Mouse (Mus musculus): Measurements from ENCODE around the gene Aars.
A peak's percentile ranks its signal among the peaks of the same experiment; 100 is the strongest.
"Not testable (repeated sequence)": the region's sequence is repeated elsewhere in the genome, so short reads cannot be mapped to it uniquely, and the experiment has no call there.

The Aars gene

DNA sequence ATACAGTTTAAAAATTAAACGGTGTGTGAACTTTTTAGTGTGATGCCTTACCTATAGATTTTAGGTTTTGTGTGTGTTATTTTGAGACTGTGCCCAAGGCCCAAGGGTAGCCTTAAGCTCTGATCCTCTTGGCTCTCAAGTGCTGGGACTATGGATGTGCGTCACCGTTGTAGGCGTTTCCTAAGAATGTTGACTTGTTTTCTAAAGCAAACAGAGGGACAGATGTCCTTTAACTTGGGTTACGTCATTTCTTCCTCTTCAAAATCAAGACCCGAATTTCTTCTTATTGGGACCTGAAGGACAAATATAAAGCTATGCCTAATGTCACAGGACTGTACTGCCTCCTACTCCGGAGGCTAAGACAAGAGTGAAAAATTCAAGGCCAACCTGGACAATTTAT, at the start of gene Aars:
Gene Aars (plus strand): TSS at position 229 of the 400 bp plus-strand sequence.
- DNase-seq, result no peak

DNA sequence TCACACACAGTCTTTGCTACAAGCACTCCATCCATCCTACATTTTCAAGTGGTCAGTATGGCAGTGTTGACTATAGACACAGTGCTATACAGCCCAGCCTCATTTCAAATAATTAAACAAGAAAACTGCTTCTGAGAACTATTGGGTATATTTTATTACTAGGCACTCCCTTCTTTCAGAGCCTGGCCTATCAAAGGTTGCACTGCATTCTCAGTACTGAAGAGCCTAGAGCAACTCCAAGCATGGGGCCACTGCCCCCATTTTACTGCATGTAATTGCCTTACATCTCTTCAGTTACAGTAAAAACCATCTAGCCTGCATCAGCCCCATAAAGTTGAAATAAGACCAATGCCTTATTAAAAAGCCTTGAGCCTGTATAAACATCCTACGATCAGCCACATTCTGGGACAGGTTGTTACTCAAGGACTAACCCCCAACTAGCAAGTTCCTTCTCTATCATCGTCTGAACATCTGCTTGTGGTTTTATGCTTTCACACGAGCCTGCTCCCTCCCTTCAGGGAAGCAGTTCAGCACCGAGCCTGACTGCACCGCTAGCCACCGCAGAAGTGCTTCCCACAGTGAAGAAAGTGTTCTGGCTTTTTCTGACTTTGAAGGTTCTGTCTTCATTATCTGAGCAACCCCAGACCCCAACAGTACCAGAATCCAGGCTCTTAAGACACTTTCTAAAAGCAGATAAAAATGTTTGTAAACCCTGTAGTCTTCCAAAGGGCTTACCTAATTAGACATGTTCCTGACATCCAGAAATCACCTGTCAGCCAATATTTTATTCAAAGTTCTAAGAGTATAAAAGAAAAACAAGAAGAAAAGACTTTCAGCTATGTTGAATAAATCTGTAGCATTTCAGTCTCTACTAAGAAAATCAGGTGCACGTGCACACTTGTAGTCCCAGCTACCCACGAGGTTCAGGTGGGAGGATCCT, 44.9 kb upstream of the Aars start:
- peak; percentile 63 for DNase-seq

DNA sequence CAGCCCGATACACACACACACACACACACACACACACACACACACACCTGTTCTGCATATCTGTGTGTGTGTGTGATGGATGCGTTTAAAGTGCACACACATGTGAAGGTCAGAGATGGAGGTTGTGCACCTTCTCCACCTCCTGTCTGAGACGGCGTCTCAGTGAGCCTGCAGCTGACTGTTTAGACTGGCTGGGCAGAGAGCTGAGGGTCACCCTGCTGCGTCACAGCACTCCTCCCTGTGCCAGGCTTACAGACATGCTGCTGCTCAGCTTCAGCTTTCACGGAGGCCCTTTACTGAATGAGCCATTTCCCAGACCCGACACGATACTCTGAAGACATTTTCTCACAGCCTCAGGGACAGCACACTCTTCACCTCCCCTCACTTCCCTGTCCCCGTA, 42.9 kb upstream of the Aars start:
- DNase-seq, result no peak

DNA sequence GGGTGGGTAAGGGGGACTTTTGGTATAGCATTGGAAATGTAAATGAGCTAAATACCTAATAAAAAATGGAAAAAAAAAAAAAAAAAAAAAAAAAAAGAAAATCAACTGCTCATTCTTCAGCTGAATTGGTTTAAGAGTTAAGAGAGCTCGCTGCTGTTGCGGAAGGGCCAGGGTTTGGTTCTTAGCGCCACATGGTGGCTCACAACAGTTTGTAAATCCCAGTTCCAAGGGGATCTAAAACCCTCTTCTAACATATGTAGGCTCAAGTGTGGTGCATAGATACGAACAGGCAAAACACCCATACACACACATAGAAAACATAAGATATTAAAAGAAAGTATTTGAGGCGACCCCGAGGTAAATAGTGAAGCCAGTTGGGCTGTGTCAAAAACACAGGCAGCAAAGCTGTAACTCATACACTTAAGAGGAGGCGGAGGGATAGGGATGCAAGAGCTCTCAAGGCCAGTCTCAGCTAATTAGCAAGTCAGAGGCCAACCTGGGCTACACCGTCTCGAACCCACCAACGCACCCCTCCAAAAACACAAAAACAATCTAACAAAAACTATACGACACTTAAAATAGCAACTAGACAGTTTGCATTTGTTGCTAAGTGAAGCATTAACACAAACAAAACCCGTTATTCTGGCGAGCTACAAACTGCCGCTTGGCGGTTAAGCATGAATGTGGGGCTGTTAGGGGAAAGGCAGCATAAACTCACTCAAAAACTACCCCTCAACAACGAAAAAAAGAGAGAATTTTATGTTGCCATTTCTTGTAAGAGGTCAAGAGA, 36.1 kb upstream of the Aars start:
- no peak for DNase-seq

DNA sequence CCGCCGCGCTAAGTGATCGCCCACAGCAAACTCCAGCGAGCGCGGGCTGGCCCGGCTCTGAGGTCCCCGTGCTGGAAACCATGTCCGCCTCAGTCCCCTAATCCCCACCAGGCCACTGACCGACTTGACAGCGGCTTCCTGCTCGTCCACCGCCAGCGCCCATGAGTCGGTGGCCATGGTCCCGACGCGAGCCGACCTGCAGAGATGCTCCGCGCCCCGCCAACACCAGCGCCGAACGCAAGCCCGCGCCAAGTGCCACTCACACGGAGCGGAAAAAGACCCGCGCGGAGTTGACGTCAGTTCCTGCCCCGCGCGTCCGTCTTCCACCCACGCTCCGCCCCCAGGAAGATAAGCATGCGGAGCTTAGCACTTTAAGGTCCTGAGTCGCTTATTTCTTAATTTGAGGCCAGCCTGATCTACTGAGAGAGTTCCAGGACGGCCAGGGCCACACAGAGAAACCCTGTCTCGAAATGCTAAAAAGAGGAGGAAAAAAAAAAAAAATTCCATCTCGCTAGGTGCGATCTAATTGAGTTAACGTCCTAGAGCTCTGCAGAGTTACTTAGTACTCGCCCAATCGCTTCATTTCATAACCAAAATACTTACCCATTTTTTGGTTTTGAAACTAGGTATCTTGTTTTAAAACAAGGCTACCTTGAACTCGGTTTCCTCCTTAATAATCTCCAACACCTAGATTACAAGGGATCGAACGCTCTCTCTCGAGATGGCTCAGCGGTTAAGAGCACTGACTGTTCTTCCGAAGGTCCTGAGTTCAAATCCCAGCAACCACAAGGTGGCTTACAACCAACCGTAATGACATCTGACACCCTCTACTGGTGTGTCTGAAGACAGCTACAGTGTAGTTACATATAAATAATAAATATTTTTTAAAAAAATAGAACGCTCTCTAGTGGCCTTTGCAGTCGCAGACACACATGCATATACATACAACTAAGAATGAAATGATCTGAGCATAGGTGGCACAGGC, 35.1 kb upstream of the Aars start, which contains the start of gene Ddx19a:
Gene Ddx19a (minus strand): TSS at position 254 of the 985 bp plus-strand sequence.
- DNase-seq, result peak; percentile 86

DNA sequence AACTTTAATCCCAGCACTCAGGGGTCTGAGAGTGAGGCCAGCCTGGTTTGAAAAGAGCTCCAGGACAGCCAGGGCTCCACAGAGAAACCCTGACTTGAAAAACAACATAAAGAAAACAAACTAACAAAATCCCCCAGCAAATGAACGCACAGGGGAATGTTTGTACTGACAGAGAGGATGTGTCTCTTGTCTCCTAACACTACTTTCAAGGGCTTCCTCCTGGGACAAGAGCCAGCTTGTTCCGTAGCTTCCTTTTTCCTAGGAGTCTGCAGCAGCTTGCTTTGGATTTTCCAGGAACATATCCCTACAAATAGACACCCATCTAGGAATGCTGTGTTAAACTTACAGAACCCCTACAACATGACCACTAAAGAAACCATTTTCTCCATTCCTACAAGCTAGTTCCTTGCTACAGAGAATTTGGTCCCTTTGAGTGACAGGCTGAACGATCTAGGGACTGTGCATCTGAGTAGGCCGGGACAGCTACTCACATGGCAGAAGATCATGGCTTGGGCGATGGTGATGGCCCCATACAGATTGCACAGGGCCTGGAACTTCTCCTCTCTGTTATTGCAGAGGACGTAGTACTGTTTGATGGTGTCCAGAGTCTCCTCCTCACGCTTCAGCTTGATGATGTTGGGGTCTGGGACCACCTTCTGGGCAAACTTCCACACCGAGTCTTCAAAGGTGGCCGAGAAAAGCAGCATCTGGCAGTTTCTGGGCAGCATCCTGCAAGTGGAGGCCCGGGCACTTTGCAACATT, 22.5 kb upstream of the Aars start:
- DNase-seq, result not testable (repeated sequence)

DNA sequence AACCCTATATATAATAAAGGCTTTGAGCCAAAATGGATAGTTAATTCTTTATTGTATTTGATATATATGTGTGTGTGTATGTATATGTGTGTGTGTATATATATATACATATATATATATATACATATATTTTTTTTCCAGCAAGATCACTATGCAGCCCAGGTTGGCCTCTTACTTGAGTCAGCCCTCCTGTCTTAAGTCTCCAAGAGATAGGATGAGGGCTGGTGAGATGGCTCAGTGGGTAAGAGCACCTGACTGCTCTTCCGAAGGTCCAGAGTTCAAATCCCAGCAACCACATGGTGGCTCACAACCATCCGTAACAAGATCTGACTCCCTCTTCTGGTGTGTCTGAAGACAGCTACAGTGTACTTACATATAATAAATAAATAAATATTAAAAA, 6.3 kb upstream of the Aars start:
- DNase-seq, result not testable (repeated sequence)

DNA sequence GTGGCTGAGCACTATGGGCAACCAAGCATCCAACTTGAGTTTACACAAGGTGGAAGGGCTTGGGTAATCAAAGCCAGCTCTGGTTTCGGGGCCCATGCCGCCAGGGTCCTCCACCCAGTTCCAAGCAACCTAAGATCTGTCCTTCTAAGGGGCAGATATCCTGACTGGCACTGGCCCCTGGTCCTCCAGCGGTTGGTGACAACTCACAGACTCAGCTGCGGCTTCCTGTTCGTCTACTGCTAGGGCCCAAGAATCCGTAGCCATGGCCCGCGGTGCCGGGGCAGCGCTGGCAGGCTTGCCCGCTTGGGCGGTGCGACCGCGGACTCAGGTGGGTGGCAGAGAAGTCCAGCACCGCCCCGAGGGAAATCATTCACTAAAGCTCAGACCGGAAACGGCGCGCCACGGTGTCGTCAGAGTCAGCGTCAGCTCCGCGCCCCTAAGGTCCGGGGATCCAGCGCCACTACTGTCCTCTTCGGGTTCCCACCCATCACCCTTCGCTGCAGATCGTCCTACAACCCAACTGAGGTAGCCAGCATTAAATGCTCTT, 5.5 kb upstream of the Aars start:
- DNase-seq, result peak; percentile 79

DNA sequence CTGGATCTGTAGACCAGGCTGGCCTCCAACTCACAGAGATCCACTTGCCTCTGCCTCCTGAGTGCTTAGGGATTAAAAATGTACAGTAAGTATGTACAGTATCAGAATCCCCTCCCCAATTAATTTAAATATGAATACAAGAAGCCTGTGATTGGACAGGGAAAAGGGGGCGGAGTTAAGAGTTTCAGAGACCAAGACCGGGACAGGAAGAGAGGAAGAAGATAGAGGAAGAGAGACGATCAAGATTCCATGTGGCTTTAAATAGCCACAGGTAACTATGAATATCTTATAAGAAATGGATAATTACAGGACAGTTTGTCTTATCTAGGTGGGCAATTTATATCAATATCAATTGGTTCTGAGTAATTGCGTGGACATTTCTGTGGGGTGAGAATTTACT, 3.4 kb upstream of the Aars start:
- DNase-seq, result no peak

DNA sequence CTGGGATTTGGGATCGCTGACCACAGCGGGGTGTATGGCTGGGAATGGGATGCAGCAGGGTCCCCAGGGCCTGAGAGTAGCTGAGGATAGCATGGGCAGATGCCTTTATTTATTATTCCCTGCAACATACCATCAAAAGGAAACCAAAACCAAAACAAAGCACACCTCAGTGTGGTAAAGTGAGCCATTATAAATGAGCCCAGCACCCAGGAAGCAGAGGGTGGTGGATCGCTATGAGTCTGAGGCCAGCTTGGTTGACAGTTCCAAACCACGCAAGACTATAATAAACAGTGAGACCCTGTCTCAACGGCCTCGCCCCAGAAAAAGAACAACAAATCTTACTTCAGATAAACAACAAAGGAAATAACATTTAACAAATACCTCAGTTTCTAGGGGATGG, 2.9 kb upstream of the Aars start:
- DNase-seq, result no peak

DNA sequence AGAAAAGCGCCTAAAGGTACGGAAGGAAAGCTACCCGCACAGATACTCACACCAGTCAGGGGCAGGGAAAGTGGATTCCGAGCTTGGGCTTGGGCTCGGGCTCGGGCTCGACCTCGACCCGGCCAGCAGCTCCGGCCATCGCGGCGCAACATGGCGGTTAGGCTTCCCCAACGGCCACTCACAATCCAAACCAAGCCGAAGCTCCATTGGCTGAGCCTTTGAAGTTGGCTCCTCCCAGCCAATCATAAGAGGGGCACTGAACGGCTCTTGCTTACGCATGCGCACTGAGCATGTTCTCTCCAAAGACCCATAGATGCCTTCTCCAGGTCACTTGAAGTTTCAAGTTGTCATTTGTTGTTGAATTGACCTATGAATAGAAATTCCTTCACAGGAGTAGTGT, 1.4 kb upstream of the Aars start, which contains the start of gene Ddx19b:
Gene Ddx19b (minus strand): TSS at position 180 of the 400 bp plus-strand sequence.
- DNase-seq, result no peak

DNA sequence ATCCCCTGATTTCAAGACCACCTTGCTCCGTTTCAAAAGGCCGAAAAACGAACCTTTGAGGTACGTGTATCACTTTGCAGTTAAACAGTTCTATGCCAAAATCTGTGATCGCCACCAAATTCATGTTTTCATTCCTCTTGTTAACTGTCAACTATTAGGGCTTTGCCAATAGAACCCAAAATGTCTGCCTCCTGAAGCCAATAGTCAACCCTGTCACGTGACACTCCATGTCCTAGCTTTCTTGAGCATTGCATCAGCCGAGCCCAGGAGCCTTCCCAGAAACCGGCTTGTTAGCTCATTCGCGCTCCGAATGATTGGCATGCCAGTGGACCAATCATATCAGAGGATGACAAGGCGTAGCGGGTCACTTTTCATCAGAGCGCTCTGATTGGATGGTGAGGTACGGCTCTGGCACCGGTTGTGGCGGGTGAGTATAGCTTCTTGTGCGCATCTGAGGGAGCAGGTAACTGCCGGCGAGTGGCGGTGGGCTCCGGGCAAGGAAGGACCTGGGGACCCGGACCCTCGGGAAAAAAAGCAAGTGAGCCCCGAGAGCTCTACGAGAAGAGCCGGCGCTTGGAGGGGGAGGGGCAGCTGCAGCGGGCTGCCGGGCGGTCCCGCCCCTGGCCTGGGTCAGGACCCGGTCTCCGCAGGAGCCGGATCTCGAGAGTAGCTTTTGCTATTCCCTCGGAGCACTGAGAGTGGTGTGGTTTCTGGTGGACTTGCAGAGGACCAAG, 705 bp downstream of the Aars start:
- peak; percentile 95 for DNase-seq

DNA sequence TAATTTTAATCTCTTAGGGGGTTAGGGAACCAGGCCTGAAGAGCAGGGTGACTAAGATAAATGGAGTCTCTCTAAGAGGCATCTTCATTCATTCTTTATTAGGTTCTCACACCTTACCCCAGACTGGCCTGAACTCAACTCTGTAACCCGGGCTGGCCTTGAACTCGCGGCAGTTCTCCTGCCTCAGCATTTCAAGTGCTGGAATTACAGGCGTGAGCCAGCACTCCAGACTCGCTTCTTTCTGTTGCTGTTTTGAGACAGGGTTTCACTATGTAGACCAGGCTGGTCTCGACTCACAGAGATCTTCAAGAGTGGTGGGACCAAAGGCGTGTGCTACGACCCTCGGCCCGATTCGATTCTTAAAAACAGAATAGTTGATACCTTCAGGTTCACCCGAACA, 1.3 kb downstream of the Aars start:
- DNase-seq, result no peak

DNA sequence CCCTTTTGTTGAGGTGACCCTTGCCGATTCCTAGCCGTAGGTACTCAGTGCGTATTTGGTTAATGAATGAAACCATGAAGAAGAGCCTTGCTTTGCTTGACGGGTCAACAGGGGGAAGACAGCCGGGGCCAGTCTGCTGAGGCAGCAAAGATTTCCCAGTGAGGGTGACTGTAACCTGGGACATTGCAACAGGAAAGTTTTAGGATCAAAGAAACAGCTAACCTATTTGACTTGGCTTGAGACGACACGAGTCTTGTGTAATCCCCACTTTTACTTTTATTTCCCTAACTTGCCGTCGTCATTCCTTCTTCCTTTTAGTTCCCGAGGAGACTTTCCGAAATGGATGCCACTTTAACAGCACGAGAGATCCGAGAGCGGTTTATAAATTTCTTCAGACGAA, 3.6 kb downstream of the Aars start:
- DNase-seq, result no peak

DNA sequence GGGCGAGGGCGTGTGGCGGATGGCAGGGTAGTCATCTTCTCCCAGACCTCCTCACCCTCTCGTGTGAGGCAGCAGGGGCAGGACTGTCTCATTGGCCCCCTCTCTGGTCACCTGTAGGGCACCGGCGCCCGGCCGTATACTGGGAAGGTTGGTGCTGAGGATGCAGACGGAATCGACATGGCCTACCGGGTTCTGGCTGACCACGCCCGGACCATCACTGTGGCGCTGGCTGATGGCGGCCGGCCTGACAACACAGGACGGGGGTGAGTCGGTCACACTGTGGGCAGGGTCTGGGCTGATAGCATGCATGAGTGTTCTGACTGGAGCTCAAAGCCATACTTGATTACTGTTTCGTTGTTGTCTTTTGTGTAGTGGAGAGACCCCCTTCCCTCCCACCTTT, 9.6 kb downstream of the Aars start:
- DNase-seq, result no peak

DNA sequence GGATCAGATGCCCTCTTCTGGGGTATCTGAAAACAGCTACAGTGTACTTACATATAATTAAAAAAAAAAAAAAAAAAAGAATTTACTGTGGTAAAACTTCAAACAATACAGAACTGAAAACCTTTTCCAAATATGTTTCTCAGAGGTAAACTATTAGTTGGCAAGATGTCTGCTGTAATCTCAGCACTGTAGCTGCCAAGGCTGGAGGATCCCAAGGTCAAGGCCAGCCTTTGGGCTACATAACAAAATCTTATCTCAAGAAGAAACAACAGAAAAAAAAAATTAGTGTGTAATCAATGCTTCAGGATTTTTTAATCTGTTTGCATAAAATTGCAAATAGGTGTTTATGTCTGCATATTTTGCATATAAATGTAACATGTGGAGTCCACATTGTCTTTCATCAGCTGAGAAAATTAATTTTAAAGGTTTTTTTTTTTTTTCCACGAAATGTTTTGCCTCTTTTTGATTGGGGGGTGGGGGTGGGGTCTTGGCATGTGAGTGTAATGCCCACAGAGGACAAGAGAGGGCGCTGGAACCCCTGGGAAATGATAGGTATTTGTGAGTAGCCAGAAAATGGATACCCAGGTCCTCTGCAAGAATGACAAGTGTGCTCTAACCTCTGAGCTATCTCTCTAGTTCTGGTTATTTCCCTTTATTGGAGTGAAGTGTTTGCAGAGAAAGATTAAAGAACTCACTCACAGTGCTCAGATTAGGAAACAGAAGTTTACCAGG, 11.2 kb downstream of the Aars start:
- no peak for DNase-seq

DNA sequence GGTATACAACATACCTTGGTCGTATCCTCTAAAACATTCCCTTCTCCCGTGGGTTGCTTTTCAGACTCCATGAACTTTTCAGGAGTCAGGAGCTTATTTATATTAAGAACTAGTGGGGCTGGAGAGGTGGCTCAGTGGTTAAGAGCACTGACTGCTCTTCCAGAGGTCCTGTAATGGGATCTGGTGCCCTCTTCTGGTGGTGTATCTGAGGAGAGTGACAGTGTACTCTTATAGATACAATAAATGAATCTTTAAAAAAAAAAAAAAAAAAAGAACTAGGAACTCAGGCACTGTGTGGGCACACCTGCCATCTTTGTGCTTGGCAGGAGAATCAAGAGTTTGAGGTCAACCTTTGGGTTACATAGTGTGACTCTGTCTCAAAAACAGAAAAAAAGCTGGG, 15.8 kb downstream of the Aars start:
- DNase-seq, result peak; percentile 38

DNA sequence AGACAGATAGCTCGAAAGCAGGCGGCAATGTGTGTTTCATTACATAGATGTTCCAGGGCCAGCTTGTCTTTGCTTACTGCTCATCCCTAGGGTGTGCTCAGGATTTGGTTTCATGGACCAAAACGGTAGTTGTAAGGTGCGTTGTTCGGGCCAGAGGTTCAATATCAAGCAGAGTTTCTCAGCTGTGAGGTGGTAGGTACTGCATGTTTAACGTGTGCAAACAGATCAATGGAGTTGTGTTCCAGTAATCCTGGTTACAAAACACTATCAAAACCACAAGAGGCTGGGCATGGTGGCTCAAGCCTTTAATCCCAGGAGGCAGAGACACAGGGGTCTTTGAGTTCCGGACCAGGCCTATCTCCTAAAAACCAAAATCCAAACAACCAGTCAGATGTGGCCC, 16.2 kb downstream of the Aars start:
- DNase-seq, result no peak

DNA sequence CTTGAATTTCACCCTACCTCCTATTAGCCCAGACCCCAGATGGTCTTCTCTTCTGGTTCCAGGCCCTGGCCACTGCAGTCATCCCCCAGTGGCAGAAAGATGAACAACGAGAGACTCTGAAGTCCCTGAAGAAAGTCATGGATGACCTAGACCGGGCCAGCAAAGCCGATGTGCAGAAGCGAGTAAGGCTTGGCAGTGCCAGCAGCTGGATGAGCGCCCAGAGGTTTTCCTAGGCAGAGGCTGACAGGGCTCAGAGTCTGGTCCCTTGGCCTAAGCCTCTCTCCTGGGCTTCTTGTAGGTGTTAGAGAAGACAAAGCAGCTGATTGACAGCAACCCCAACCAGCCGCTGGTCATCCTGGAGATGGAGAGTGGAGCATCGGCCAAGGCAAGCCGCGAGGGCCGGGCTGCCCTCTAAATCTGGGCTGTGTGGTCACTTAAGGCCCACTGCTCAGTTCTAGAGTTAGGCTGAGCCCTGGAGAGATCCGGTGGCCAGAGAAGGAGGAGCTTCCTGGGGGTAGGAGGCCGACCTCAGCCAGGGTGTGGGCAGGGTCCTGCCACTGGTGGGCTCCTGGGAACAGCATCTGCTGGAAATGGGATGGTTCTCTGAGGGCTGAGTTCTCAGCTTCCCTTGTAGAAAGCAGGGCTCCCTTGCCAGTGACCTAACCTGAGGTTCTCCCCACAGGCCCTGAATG, 21.0 kb downstream of the Aars start:
- no peak for DNase-seq

Data from thymus, postnatal 25 days (tissue).